Mouse (Mus musculus) CH12.LX (cell line): ENCODE measurements at regions not wholly inside any gene's neighbourhood (a gene's known extent, or its start where the extent isn't known, plus 50 kb on each side); places are given as distances from the start of the nearest gene placed in this dataset.

Experiments
- CTCF ChIP-seq, 2 experiments: IDR thresholded peaks in 1 of 2; conservative IDR thresholded peaks in 1 of 2; 2 replicates each; pipeline ENCODE4 v1.5.1; 2011 to 2012; ENCODE audit warnings: low read depth in 2 of 2, low read length in 2 of 2, improper control_type of control experiment in 1 of 2, inconsistent platforms in 1 of 2, mild to moderate bottlenecking in 1 of 2, moderate library complexity in 1 of 2
- E2F4 ChIP-seq: IDR thresholded peaks from 2 replicates; pipeline ENCODE4 v1.6.1; 2011; ENCODE audit warnings: low read depth, low read length, improper control_type of control experiment; ENCODE audit not compliant: insufficient replicate concordance
- IRF4 ChIP-seq: IDR thresholded peaks from 2 replicates; pipeline ENCODE4 v1.6.1; 2014; ENCODE audit warnings: low read depth, mild to moderate bottlenecking, inconsistent platforms, low read length, improper control_type of control experiment
- KAT2A ChIP-seq: IDR thresholded peaks from 2 replicates; pipeline ENCODE4 v1.6.1; 2012; ENCODE audit warnings: low read length, improper control_type of control experiment, inconsistent platforms; ENCODE audit not compliant: insufficient replicate concordance
- MYC ChIP-seq: IDR thresholded peaks from 2 replicates; pipeline ENCODE4 v1.6.1; 2011; ENCODE audit warnings: low read depth, mild to moderate bottlenecking, improper control_type of control experiment, low read length
- NELFE ChIP-seq: IDR thresholded peaks from 2 replicates; pipeline ENCODE4 v1.6.1; 2011; ENCODE audit warnings: low read depth, low read length, improper control_type of control experiment
- POLR2A ChIP-seq: IDR thresholded peaks from 2 replicates; pipeline ENCODE4 v1.6.1; 2011; ENCODE audit warnings: low read depth, mild to moderate bottlenecking, improper control_type of control experiment, low read length
- RCOR1 ChIP-seq: conservative IDR thresholded peaks from 2 replicates; pipeline ENCODE4 v1.6.1; 2012; ENCODE audit warnings: low read depth, mild to moderate bottlenecking, inconsistent platforms, low read length, improper control_type of control experiment
- SMC3 ChIP-seq: IDR thresholded peaks from 2 replicates; pipeline ENCODE4 v1.6.1; 2011; ENCODE audit warnings: low read depth, low read length, improper control_type of control experiment
- UBTF ChIP-seq: IDR thresholded peaks from 2 replicates; pipeline ENCODE4 v1.6.1; 2012; ENCODE audit warnings: low read depth, mild to moderate bottlenecking, inconsistent platforms, low read length, improper control_type of control experiment, moderate library complexity
- USF1 ChIP-seq: IDR thresholded peaks from 2 replicates; pipeline ENCODE4 v1.6.1; 2014; ENCODE audit warnings: low read depth, mild to moderate bottlenecking, inconsistent platforms, low read length, improper control_type of control experiment
- ZC3H11A ChIP-seq: IDR thresholded peaks from 2 replicates; pipeline ENCODE4 v1.6.1; 2012; ENCODE audit warnings: low read depth, mild to moderate bottlenecking, inconsistent platforms, low read length, improper control_type of control experiment

DNA sequence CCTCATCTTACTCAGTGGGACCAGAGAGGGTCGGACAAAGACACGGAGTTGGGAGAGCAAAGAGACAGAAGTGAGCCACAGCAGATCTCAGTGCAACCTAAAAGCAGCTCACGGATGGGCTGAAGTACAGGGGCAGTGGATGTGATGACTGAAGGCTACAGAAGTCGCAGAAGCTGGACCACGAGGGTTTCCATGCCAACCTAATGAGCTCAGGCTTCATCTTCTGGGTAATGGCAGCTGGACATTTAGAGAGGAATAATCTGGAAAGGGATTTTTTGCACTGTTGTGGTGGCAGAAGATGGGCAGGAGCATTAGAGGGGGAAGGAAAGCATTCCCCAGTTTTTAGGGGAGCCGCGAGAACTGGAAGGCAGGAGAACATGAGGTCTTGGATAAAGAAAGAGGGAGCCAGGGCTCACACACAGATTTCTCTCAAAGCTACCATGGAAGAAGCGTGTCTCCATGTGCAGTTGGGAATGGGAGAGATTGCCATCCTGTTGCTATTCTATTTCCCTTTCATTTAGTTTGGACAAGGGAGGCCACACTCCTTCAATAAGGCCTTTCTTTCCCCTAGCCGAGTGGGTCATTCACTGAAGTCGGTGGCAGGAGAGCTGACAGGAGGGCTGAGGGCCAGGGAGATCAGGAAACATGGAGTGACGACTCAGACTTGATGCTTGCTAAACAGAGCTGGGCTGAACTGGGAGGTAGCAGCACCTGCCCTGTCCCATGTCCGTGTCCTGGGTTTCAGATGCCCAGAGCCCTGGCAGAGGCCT is 65.6 kb downstream of the Mycn start:
- TF ChIP-seq RCOR1 (no peak), CTCF (conservative IDR thresholded peaks at IDR 0.05 in 1 of 2, IDR thresholded peaks at IDR 0.05 in 1 of 2; ENCODE audit: low read depth in 2 of 2, low read length in 2 of 2) (no peak), IRF4 (no peak), MYC (no peak), UBTF (no peak), POLR2A (no peak), SMC3 (no peak), NELFE (no peak), ZC3H11A (no peak), USF1 (no peak), E2F4 (no peak), KAT2A (no peak)
